Mouse (Mus musculus): Measurements from ENCODE around the gene Spib.

DNA sequence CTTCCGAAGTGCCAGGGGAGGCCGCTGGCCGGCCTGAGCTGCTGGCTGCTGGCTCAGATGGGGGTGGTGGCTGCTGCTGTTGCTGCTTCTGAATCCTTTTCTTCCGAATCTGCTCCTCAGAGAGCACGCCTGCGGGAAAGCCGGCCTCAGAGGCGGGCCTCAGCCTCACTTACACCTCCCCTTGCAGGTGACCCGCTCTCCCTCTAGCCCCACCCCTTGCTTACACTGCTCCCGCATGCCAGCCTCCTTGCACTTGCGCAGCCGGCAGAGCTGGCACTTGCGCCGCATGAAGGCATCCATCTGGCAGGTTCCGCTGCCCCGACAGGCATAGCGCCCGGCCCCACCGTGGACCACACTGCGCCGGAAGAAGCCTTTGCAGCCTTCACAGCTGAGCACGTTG lies 19.9 kb upstream of the Spib start:
- TF ChIP-seq GATA1 (IDR thresholded peaks at IDR 0.05; ENCODE audit: low read length) (no peak), TAL1 (IDR thresholded peaks at IDR 0.05; ENCODE audit: low read length) (no peak)
